Mouse (Mus musculus) hindbrain, embryonic 10.5 days (tissue): Measurements from ENCODE around the gene Kcnk13. TPM values are rescaled to one million over a fixed set of nuclear protein-coding genes. Genes with fewer than 3 reads are reported as not detected.

Experiments used
- polyA plus RNA-seq: library from polyadenylated mRNA; unstranded; fragments of >200 nt; fragmentation: Nextera tagmentation; extraction: Ambion mirVana; gene quantifications from 2 replicates; pipeline ENCODE4 v1.2.1, GENCODE M21; 2016

Gene Kcnk13
- polyA plus RNA-seq, 1 experiment from 2014 or later = 0.13 TPM

Other genes starting within 250 kb of the Kcnk13 start
- 21.9 and 24.4 TPM in 2 replicates for gene Efcab11, start 80.1 kb upstream of the Kcnk13 start, polyA plus RNA-seq
- 77.9 and 83.9 TPM in 2 replicates for gene Tdp1, start 80.0 kb upstream of the Kcnk13 start, polyA plus RNA-seq
- gene Psmc1, start 145.7 kb downstream of the Kcnk13 start, polyA plus RNA-seq = 366 and 386 TPM in 2 replicates
- 12.7 and 13.2 TPM in 2 replicates for gene Nrde2, start 195.2 kb downstream of the Kcnk13 start, polyA plus RNA-seq
- 1,379 and 1,527 TPM in 2 replicates for gene Calm1, start 234.9 kb downstream of the Kcnk13 start, polyA plus RNA-seq